Mouse (Mus musculus) kidney, adult 8-10 months (tissue): ENCODE results near the gene Vmn2r58.
"Not testable (repeated sequence)": the region's sequence is repeated elsewhere in the genome, so short reads cannot be mapped to it uniquely, and the experiment has no call there.

Source experiments
- DNase-seq, 2 experiments: peaks; one replicate each; pipeline ENCODE4 v3.0.0; 2022

The Vmn2r58 gene

GRCm38 (mm10) chr7:41872612-41873011 is at the start of gene Vmn2r58:
Vmn2r58 (minus strand) TSS chr7:41872712.
- not testable (repeated sequence) for DNase-seq
